Mouse (Mus musculus): ENCODE data around the gene Hoxd8. TPM values are rescaled to one million over a fixed set of nuclear protein-coding genes. Genes with fewer than 3 reads are reported as not detected.

Hoxd8 gene
- polyA plus RNA-seq, 1 experiment from 2014 or later, result 1.5 TPM

GRCm38 (mm10) chr2:74682796-74683195, 21.6 kb upstream of the Hoxd8 start:
- peak overlapping the region; percentile 20; the same call in 1 of the 2 replicates for H3K4me3 ChIP-seq
- H3K36me3 ChIP-seq, result no peaks in the 10 kb centered on the region
- peaks cover 13% of the 10 kb centered on the region for H3K4me1 ChIP-seq (replicated peaks)
- H3K27me3 ChIP-seq, result peaks cover 98% of the 10 kb centered on the region
- no peak overlapping the region for H3K9ac ChIP-seq
- WGBS, result 2% methylated on average over 32 of the region's 51 CpGs
- H3K9me3 ChIP-seq, result no peaks in the 10 kb centered on the region
- H3K4me2 ChIP-seq, result no peak overlapping the region
- no peak for ATAC-seq (ENCODE audit: low FRiP score)
- no peak overlapping the region for H3K27ac ChIP-seq

GRCm38 (mm10) chr2:74683471-74683951, 20.9 kb upstream of the Hoxd8 start:
- ATAC-seq (ENCODE audit: low FRiP score), result no peak
- WGBS, result 2% methylated on average over 18 of the region's 18 CpGs
- Histone ChIP-seq H3K9me3 (no peaks in the 10 kb centered on the region), H3K27ac (no peak overlapping the region), H3K4me3 (no peak overlapping the region), H3K9ac (no peak overlapping the region), H3K36me3 (no peaks in the 10 kb centered on the region), H3K27me3 (peaks cover 98% of the 10 kb centered on the region), H3K4me2 (no peak overlapping the region), H3K4me1 (replicated peaks) (peaks cover 13% of the 10 kb centered on the region)

GRCm38 (mm10) chr2:74684106-74684505, 20.3 kb upstream of the Hoxd8 start:
- no peak overlapping the region for H3K4me2 ChIP-seq
- 2% methylated on average over 12 of the region's 12 CpGs for WGBS
- H3K36me3 ChIP-seq, result no peaks in the 10 kb centered on the region
- peaks cover 98% of the 10 kb centered on the region for H3K27me3 ChIP-seq
- no peaks in the 10 kb centered on the region for H3K9me3 ChIP-seq
- H3K4me3 ChIP-seq, result no peak overlapping the region
- no peak for ATAC-seq (ENCODE audit: low FRiP score)
- no peak overlapping the region for H3K27ac ChIP-seq
- H3K4me1 ChIP-seq (replicated peaks), result peaks cover 13% of the 10 kb centered on the region
- no peak overlapping the region for H3K9ac ChIP-seq

GRCm38 (mm10) chr2:74685059-74685603, 19.3 kb upstream of the Hoxd8 start:
- H3K27me3 ChIP-seq, result peaks cover 98% of the 10 kb centered on the region
- H3K36me3 ChIP-seq, result no peaks in the 10 kb centered on the region
- no peak overlapping the region for H3K4me3 ChIP-seq
- peaks cover 13% of the 10 kb centered on the region for H3K4me1 ChIP-seq (replicated peaks)
- H3K27ac ChIP-seq, result no peak overlapping the region
- H3K4me2 ChIP-seq, result no peak overlapping the region
- H3K9me3 ChIP-seq, result no peaks in the 10 kb centered on the region
- no peak for ATAC-seq (ENCODE audit: low FRiP score)
- no peak overlapping the region for H3K9ac ChIP-seq
- WGBS, result 13% methylated on average over 4 of the region's 4 CpGs

GRCm38 (mm10) chr2:74686301-74686987, 18.0 kb upstream of the Hoxd8 start:
- H3K4me2 ChIP-seq, result no peak overlapping the region
- H3K9ac ChIP-seq, result no peak overlapping the region
- peaks cover 15% of the 10 kb centered on the region for H3K4me1 ChIP-seq (replicated peaks)
- no peak overlapping the region for H3K4me3 ChIP-seq
- H3K27ac ChIP-seq, result no peak overlapping the region
- no peak for ATAC-seq (ENCODE audit: low FRiP score)
- WGBS, result 6% methylated on average over 17 of the region's 17 CpGs
- H3K27me3 ChIP-seq, result peaks cover 94% of the 10 kb centered on the region
- no peaks in the 10 kb centered on the region for H3K36me3 ChIP-seq
- H3K9me3 ChIP-seq, result no peaks in the 10 kb centered on the region

- Histone ChIP-seq H3K4me1 (replicated peaks) (peaks cover 13% of the 10 kb centered on the region), H3K27ac (no peak overlapping the region), H3K27me3 (peaks cover 94% of the 10 kb centered on the region), H3K9ac (no peak overlapping the region), H3K4me2 (no peak overlapping the region), H3K4me3 (no peak overlapping the region), H3K36me3 (no peaks in the 10 kb centered on the region), H3K9me3 (no peaks in the 10 kb centered on the region)
- 1% methylated on average over 27 of the region's 27 CpGs for WGBS
- no peak for ATAC-seq (ENCODE audit: low FRiP score)
Observed at GRCm38 (mm10) chr2:74686988-74687697, 17.3 kb upstream of the Hoxd8 start.

GRCm38 (mm10) chr2:74687698-74688555, 16.5 kb upstream of the Hoxd8 start:
- H3K9ac ChIP-seq, result no peak overlapping the region
- no peak overlapping the region for H3K4me3 ChIP-seq

GRCm38 (mm10) chr2:74688795-74689573, 15.4 kb upstream of the Hoxd8 start:
- H3K9ac ChIP-seq, result no peak overlapping the region
- WGBS, result 4% methylated on average over 12 of the region's 12 CpGs
- H3K9me3 ChIP-seq, result no peaks in the 10 kb centered on the region
- H3K4me3 ChIP-seq, result no peak overlapping the region
- ATAC-seq (ENCODE audit: low FRiP score), result no peak
- peaks cover 94% of the 10 kb centered on the region for H3K27me3 ChIP-seq
- H3K4me1 ChIP-seq (replicated peaks), result peaks cover 6% of the 10 kb centered on the region; the same call in 1 of the 2 replicates
- no peaks in the 10 kb centered on the region for H3K36me3 ChIP-seq
- H3K4me2 ChIP-seq, result no peak overlapping the region
- H3K27ac ChIP-seq, result no peak overlapping the region

More at GRCm38 (mm10) chr2:74687698-74688555, 16.5 kb upstream of the Hoxd8 start:
- Histone ChIP-seq H3K4me1 (replicated peaks) (peaks cover 6% of the 10 kb centered on the region; the same call in 1 of the 2 replicates), H3K4me2 (no peak overlapping the region), H3K27ac (no peak overlapping the region), H3K27me3 (peaks cover 94% of the 10 kb centered on the region), H3K36me3 (no peaks in the 10 kb centered on the region), H3K9me3 (no peaks in the 10 kb centered on the region)
- ATAC-seq (ENCODE audit: low FRiP score), result no peak
- under 1% methylated on average over 31 of the region's 31 CpGs for WGBS

- Histone ChIP-seq H3K27me3 (peaks cover 94% of the 10 kb centered on the region), H3K4me3 (no peak overlapping the region), H3K4me2 (no peak overlapping the region), H3K4me1 (replicated peaks) (peaks cover 6% of the 10 kb centered on the region; the same call in 1 of the 2 replicates), H3K9ac (no peak overlapping the region), H3K9me3 (no peaks in the 10 kb centered on the region), H3K36me3 (no peaks in the 10 kb centered on the region), H3K27ac (no peak overlapping the region)
- no peak for ATAC-seq (ENCODE audit: low FRiP score)
- 1% methylated on average over 24 of the region's 24 CpGs for WGBS
Observed at GRCm38 (mm10) chr2:74689574-74690337, 14.7 kb upstream of the Hoxd8 start.

- Histone ChIP-seq H3K27ac (no peak overlapping the region), H3K4me2 (no peak overlapping the region), H3K27me3 (peaks cover 94% of the 10 kb centered on the region), H3K4me1 (replicated peaks) (peaks cover 6% of the 10 kb centered on the region; the same call in 1 of the 2 replicates), H3K9ac (no peak overlapping the region), H3K36me3 (no peaks in the 10 kb centered on the region), H3K4me3 (no peak overlapping the region), H3K9me3 (no peaks in the 10 kb centered on the region)
- no peak for ATAC-seq (ENCODE audit: low FRiP score)
- 9% methylated on average over 8 of the region's 8 CpGs for WGBS
Observed at GRCm38 (mm10) chr2:74690338-74690716, 14.1 kb upstream of the Hoxd8 start.
